Mouse (Mus musculus) regulatory T cell (primary cell): ENCODE results near the gene Atp6ap1.

Experiments used
- in situ Hi-C: fragments of 300-600 bp; cut with MboI, MseI; formaldehyde crosslinking; loops from one replicate; pipeline ENCODE4 v1.15.1; 2025; ENCODE audit warnings: high pct_unique_total_duplicates

The Atp6ap1 gene

GRCm38 (mm10) chrX:74296538-74297448, at the start of gene Atp6ap1:
Gene Atp6ap1 (plus strand): TSS chrX:74297097.
- in situ Hi-C loops, result no loop called here

GRCm38 (mm10) chrX:74248651-74249050, 48.2 kb upstream of the Atp6ap1 start:
- in situ Hi-C loops, result no loop called here

GRCm38 (mm10) chrX:74249615-74250014, 47.3 kb upstream of the Atp6ap1 start, which contains the start of gene Flna:
Gene Flna (minus strand): TSS chrX:74249820.
- in situ Hi-C loops, result loop anchor here (5.0 kb wide), 1 partner anchor 163 kb away; no protein-coding TSS in a partner anchor

- in situ Hi-C loops, result loop anchor here (5.0 kb wide), 1 partner anchor 158 kb away; no protein-coding TSS in a partner anchor
Measured at GRCm38 (mm10) chrX:74254153-74254887, 42.6 kb upstream of the Atp6ap1 start, which contains the start of gene Emd. Gene Emd (plus strand): TSS chrX:74254687.

GRCm38 (mm10) chrX:74254888-74255565, 41.9 kb upstream of the Atp6ap1 start:
- in situ Hi-C loops, result loop anchor here (5.0 kb wide), 1 partner anchor 157 kb away; no protein-coding TSS in a partner anchor

GRCm38 (mm10) chrX:74257746-74258145, 39.2 kb upstream of the Atp6ap1 start:
- in situ Hi-C loops, result no loop called here

- in situ Hi-C loops, result loop anchor here (5.0 kb wide), 1 partner anchor 47 kb away; no protein-coding TSS in a partner anchor
Measured at GRCm38 (mm10) chrX:74269736-74270061, 27.2 kb upstream of the Atp6ap1 start.

- in situ Hi-C loops, result no loop called here
Measured at GRCm38 (mm10) chrX:74270062-74270901, 26.6 kb upstream of the Atp6ap1 start, which contains the start of gene Rpl10. Gene Rpl10 (plus strand): TSS chrX:74270812.

GRCm38 (mm10) chrX:74270902-74271551, 25.9 kb upstream of the Atp6ap1 start:
- in situ Hi-C loops, result no loop called here

- in situ Hi-C loops, result no loop called here
Measured at GRCm38 (mm10) chrX:74273422-74274322, 23.2 kb upstream of the Atp6ap1 start.

- in situ Hi-C loops, result no loop called here
Measured at GRCm38 (mm10) chrX:74277916-74278315, 19.0 kb upstream of the Atp6ap1 start.

GRCm38 (mm10) chrX:74281041-74281731, 15.7 kb upstream of the Atp6ap1 start:
- in situ Hi-C loops, result no loop called here

GRCm38 (mm10) chrX:74281732-74282394, 15.0 kb upstream of the Atp6ap1 start, which contains the start of the genes Taz and Dnase1l1:
Gene Taz (plus strand): TSS chrX:74281912.
Gene Dnase1l1 (minus strand): TSS chrX:74282337.
- in situ Hi-C loops, result no loop called here

- in situ Hi-C loops, result no loop called here
Measured at GRCm38 (mm10) chrX:74282395-74283091, 14.4 kb upstream of the Atp6ap1 start.

GRCm38 (mm10) chrX:74283092-74283437, 13.8 kb upstream of the Atp6ap1 start:
- in situ Hi-C loops, result no loop called here

GRCm38 (mm10) chrX:74293431-74293830, 3.5 kb upstream of the Atp6ap1 start:
- in situ Hi-C loops, result no loop called here

GRCm38 (mm10) chrX:74298348-74298747, 1.5 kb downstream of the Atp6ap1 start:
- in situ Hi-C loops, result no loop called here
